ENCODE assay signal across 25 mouse cellular contexts in genomic region chr12:70539124-70539523, GRCm38 (mm10).
"Had no signal": no experiment of that assay in that cellular context is flagged by ENCODE, and none has a peak within 500 bp of the region (broad histone marks: within the 10 kb centered on the region; RNA-seq: fewer than 3 reads in every experiment).

No protein-coding gene starts in this region.

- H3K27me3 ChIP-seq: heart, embryonic 13.5 days; heart, embryonic 15.5 days; hindbrain, embryonic 13.5 days; hindbrain, embryonic 15.5 days; limb, embryonic 13.5 days; limb, embryonic 15.5 days; liver, embryonic 12.5 days had no signal

- H3K4me2 ChIP-seq: heart, embryonic 11.5 days; heart, embryonic 13.5 days; heart, embryonic 15.5 days; hindbrain, embryonic 13.5 days; hindbrain, embryonic 15.5 days; kidney, embryonic 15.5 days; limb, embryonic 13.5 days; limb, embryonic 15.5 days; liver, embryonic 12.5 days had no signal

- H3K9me3 ChIP-seq: heart, embryonic 13.5 days; heart, embryonic 15.5 days; hindbrain, embryonic 13.5 days; hindbrain, embryonic 15.5 days; kidney, embryonic 15.5 days; limb, embryonic 13.5 days; limb, embryonic 15.5 days; liver, embryonic 12.5 days had no signal

- H3K4me3 ChIP-seq: heart, adult 2 months; heart, embryonic 13.5 days; heart, embryonic 15.5 days; hindbrain, embryonic 13.5 days; hindbrain, embryonic 15.5 days; kidney, embryonic 15.5 days; limb, embryonic 13.5 days; limb, embryonic 15.5 days; liver, embryonic 12.5 days had no signal

- DNase-seq: heart, adult 11 months; heart, adult 2 months; heart, postnatal 14 days; heart, postnatal 36 days; kidney, adult 11 months; kidney, adult 2 months; kidney, adult 9 months; kidney, postnatal 14 days; kidney, postnatal 36 days; layer of hippocampus, adult 9-11 months; layer of hippocampus, postnatal 36 days; left cerebral cortex, postnatal 4 days had no signal

- H3K36me3 ChIP-seq: heart, embryonic 13.5 days; heart, embryonic 15.5 days; hindbrain, embryonic 13.5 days; hindbrain, embryonic 15.5 days; kidney, embryonic 15.5 days; limb, embryonic 13.5 days; limb, embryonic 15.5 days; liver, embryonic 12.5 days had no signal

- H3K9ac ChIP-seq: heart, embryonic 13.5 days; heart, embryonic 15.5 days; hindbrain, embryonic 13.5 days; hindbrain, embryonic 15.5 days; kidney, embryonic 15.5 days; limb, embryonic 13.5 days; limb, embryonic 15.5 days; liver, embryonic 12.5 days; liver, embryonic 14.5 days had no signal

- H3K27ac ChIP-seq: heart, adult 2 months; heart, embryonic 13.5 days; heart, embryonic 15.5 days; hindbrain, embryonic 13.5 days; hindbrain, embryonic 15.5 days; hindbrain, postnatal 0 days; kidney, embryonic 15.5 days; kidney, postnatal 0 days; limb, embryonic 13.5 days; limb, embryonic 15.5 days; liver, embryonic 12.5 days; liver, embryonic 14.5 days had no signal

- ATAC-seq: hindbrain, postnatal 0 days; intestine, embryonic 16.5 days; liver, embryonic 12.5 days had no signal

- H3K4me1 ChIP-seq: liver, embryonic 12.5 days had no signal
